Mouse (Mus musculus) neural tube, embryonic 11.5 days (tissue): ENCODE measurements around the gene Edar. TPM values are rescaled to one million over a fixed set of nuclear protein-coding genes. Genes with fewer than 3 reads are reported as not detected.
"Not testable (repeated sequence)": the region's sequence is repeated elsewhere in the genome, so short reads cannot be mapped to it uniquely, and the experiment has no call there.

Source experiments
- ATAC-seq: fragments of 200-750 bp; cut with Nextera tagmentation; 2 replicates; pipeline ENCODE4 v1.8.0; 2017; ENCODE audit warnings: moderate number of reproducible peaks, mild to moderate bottlenecking, moderate TSS enrichment, moderate library complexity; ENCODE audit not compliant: insufficient read depth, low FRiP score, low TSS enrichment
- DNase-seq: peaks from one replicate; pipeline ENCODE4 v3.0.0-alpha.2; 2015; ENCODE audit warnings: low spot score
- H3K27ac ChIP-seq: fragments of 300-500 bp; sonication (generic); 2 replicates; pipeline ENCODE4 v1.5.1; 2014; ENCODE audit warnings: low read depth, mild to moderate bottlenecking, low read length
- H3K27me3 ChIP-seq: fragments of 300-500 bp; sonication (generic); 2 replicates; pipeline ENCODE4 v1.6.1; 2014; ENCODE audit warnings: mild to moderate bottlenecking, low read length, mixed read lengths; ENCODE audit not compliant: control insufficient read depth, insufficient read depth
- H3K36me3 ChIP-seq: fragments of 300-500 bp; sonication (generic); 2 replicates; pipeline ENCODE4 v1.6.1; 2014; ENCODE audit warnings: mild to moderate bottlenecking, low read length, moderate library complexity, mixed read lengths; ENCODE audit not compliant: control insufficient read depth, insufficient read depth
- H3K4me1 ChIP-seq: fragments of 300-500 bp; sonication (generic); 2 replicates; pipeline ENCODE4 v1.6.1; 2014; ENCODE audit warnings: low read length, mixed read lengths; ENCODE audit not compliant: control insufficient read depth, insufficient read depth
- H3K4me2 ChIP-seq: fragments of 300-500 bp; sonication (generic); 2 replicates; pipeline ENCODE4 v1.6.1; 2014; ENCODE audit warnings: low read depth, mild to moderate bottlenecking, moderate library complexity
- H3K4me3 ChIP-seq: fragments of 300-500 bp; sonication (generic); 2 replicates; pipeline ENCODE4 v1.5.1; 2014; ENCODE audit warnings: low read depth, low read length
- H3K9ac ChIP-seq: fragments of 300-500 bp; sonication (generic); 2 replicates; pipeline ENCODE4 v1.6.1; 2014; ENCODE audit warnings: mild to moderate bottlenecking, low read length
- H3K9me3 ChIP-seq: fragments of 300-500 bp; sonication (generic); 2 replicates; pipeline ENCODE4 v1.6.1; 2016; ENCODE audit warnings: low read length; ENCODE audit not compliant: control insufficient read depth
- WGBS: fragments of 180-500 bp; shearing (Covaris S2); extraction: QIAGEN DNeasy Blood & Tissue Kit; methylation state at CpG from one replicate; pipeline ENCODE4 v1.1.7; 2014; 5-methylcytosine and 5-hydroxymethylcytosine counted together
- polyA plus RNA-seq: library from polyadenylated mRNA; unstranded; fragments of >200 nt; fragmentation: Nextera tagmentation; extraction: Ambion mirVana; gene quantifications from 2 replicates; pipeline ENCODE4 v1.2.1, GENCODE M21; 2014

The Edar gene
- polyA plus RNA-seq: 0.30 and 0.32 TPM in 2 replicates

DNA sequence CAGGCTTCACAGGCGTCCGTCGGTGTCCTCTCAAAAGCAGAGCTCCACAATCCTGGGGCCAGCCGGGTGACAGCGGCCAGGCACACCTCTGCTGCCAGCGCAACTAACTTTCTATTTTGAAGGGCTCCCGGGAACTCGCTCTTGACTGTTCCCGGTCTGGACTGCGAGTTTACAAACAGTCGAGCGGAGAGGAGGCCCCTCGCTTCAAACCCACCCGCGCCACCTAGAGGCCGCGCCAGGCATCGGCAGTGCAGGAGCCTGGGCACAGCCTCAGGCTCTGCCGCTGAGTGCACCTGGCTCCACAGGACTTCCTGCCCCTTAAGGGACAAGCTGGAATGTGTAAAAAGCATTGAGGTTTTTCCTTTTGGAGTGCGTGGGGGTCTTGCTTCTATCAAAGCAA, at the start of gene Edar:
Gene Edar (minus strand): TSS at position 122 of the 400 bp plus-strand sequence.
- DNase-seq (peak; percentile 85), ATAC-seq (peak; percentile 79; the same call in 1 of the 2 replicates)
- Histone ChIP-seq H3K27me3 (no peaks in the 10 kb centered on the region), H3K9me3 (no peaks in the 10 kb centered on the region), H3K4me3 (no peak within 1 kb of the TSS), H3K4me2 (peak within 1 kb of the TSS; percentile 27), H3K27ac (no peak within 1 kb of the TSS), H3K9ac (no peak within 1 kb of the TSS), H3K36me3 (no peaks in the 10 kb centered on the region), H3K4me1 (no peaks in the 10 kb centered on the region)
- 2% methylated on average over 20 of the region's 20 CpGs for WGBS

GRCm38 (mm10) chr10:58718110-58718509, 42.7 kb upstream of the Edar start, which contains the start of gene Gm17542:
Gm17542 (minus strand) TSS chr10:58718210.
- H3K9ac ChIP-seq, ATAC-seq, H3K27me3 ChIP-seq, DNase-seq, H3K9me3 ChIP-seq, H3K4me2 ChIP-seq, H3K4me1 ChIP-seq, H3K27ac ChIP-seq, H3K36me3 ChIP-seq, H3K4me3 ChIP-seq: not testable (repeated sequence)

GRCm38 (mm10) chr10:58714789-58715148, 39.3 kb upstream of the Edar start:
- no peak overlapping the region for H3K27ac ChIP-seq
- WGBS: 53% methylated on average over 3 of the region's 3 CpGs
- ATAC-seq: no peak
- no peak for DNase-seq
- H3K4me1 ChIP-seq: no peaks in the 10 kb centered on the region
- no peak overlapping the region for H3K9ac ChIP-seq
- H3K4me2 ChIP-seq: no peak overlapping the region
- no peaks in the 10 kb centered on the region for H3K36me3 ChIP-seq
- no peak overlapping the region for H3K4me3 ChIP-seq
- H3K9me3 ChIP-seq: no peaks in the 10 kb centered on the region
- no peaks in the 10 kb centered on the region for H3K27me3 ChIP-seq

- no peak overlapping the region for H3K9ac ChIP-seq
- ATAC-seq (no peak), DNase-seq (peak; percentile 15)
- WGBS: 39% methylated on average over 24 of the region's 24 CpGs
- no peaks in the 10 kb centered on the region for H3K9me3 ChIP-seq
- no peaks in the 10 kb centered on the region for H3K4me1 ChIP-seq
- H3K27ac ChIP-seq: no peak overlapping the region
- H3K36me3 ChIP-seq: no peaks in the 10 kb centered on the region
- no peaks in the 10 kb centered on the region for H3K27me3 ChIP-seq
- no peak overlapping the region for H3K4me3 ChIP-seq
- H3K4me2 ChIP-seq: peak overlapping the region; percentile 7; the same call in 1 of the 2 replicates
These were observed 38.7 kb upstream of the Edar start for GRCm38 (mm10) chr10:58713855-58714788.

DNA sequence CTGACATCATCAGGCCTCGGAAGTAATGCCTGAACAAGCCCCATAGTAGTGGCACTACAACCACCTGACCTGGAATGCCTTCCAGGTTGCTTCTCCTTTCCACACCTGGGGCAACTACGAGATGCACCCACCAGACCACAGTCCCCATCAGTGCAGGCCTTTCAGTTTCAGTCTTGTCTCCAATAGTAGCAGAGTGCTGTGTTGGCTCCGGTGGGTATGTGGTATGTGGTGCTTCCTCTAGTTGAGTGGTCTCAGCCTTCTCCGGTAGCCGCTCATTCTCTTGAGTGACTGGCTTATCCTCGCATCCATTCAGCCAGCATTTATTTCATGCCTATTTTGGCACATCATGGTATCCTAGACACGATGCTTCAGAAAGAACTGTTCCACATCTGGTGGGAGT, 37.8 kb upstream of the Edar start:
- no peak for DNase-seq
- Histone ChIP-seq H3K27me3 (no peaks in the 10 kb centered on the region), H3K4me1 (no peaks in the 10 kb centered on the region), H3K9ac (no peak overlapping the region), H3K4me2 (no peak overlapping the region), H3K9me3 (no peaks in the 10 kb centered on the region), H3K4me3 (no peak overlapping the region), H3K36me3 (no peaks in the 10 kb centered on the region), H3K27ac (no peak overlapping the region)
- no peak for ATAC-seq
- 89% methylated on average over 7 of the region's 7 CpGs for WGBS

DNA sequence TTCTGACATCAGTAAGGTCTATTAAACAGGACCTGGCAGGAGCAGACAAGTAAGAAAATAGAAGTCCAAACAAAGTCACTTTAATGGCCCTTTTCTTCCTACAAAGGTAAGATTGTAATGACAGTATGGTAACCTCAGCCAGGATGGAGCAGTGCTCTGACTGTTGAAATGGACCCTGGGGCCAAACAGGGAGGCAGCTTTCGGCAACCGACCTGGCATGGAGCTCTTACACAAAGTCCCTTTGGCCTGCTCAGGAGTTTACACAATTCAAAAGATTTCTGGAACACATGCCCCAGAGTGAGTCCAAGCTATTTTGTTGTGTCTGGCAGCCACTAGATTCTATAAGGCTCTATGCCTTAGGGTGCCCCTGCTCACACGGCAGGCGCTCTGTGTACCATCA, 33.6 kb upstream of the Edar start:
- no peaks in the 10 kb centered on the region for H3K9me3 ChIP-seq
- H3K27ac ChIP-seq: no peak overlapping the region
- no peak for DNase-seq
- WGBS: 95% methylated on average over 4 of the region's 4 CpGs
- no peak overlapping the region for H3K4me3 ChIP-seq
- no peak for ATAC-seq
- H3K9ac ChIP-seq: no peak overlapping the region
- no peak overlapping the region for H3K4me2 ChIP-seq
- H3K27me3 ChIP-seq: no peaks in the 10 kb centered on the region
- H3K4me1 ChIP-seq: no peaks in the 10 kb centered on the region
- H3K36me3 ChIP-seq: no peaks in the 10 kb centered on the region

- Histone ChIP-seq H3K4me1 (no peaks in the 10 kb centered on the region), H3K36me3 (no peaks in the 10 kb centered on the region), H3K9ac (no peak overlapping the region), H3K27me3 (no peaks in the 10 kb centered on the region), H3K4me3 (no peak overlapping the region), H3K27ac (no peak overlapping the region), H3K4me2 (no peak overlapping the region), H3K9me3 (no peaks in the 10 kb centered on the region)
- ATAC-seq (no peak), DNase-seq (no peak)
- 44% methylated on average over 6 of the region's 6 CpGs for WGBS
These were observed 25.1 kb upstream of the Edar start for GRCm38 (mm10) chr10:58700578-58700977.

GRCm38 (mm10) chr10:58700160-58700559, 24.7 kb upstream of the Edar start:
- WGBS: 35% methylated on average over 4 of the region's 4 CpGs
- H3K27ac ChIP-seq: no peak overlapping the region
- H3K4me2 ChIP-seq: no peak overlapping the region
- ATAC-seq (no peak), DNase-seq (no peak)
- no peak overlapping the region for H3K4me3 ChIP-seq
- no peaks in the 10 kb centered on the region for H3K9me3 ChIP-seq
- H3K27me3 ChIP-seq: no peaks in the 10 kb centered on the region
- no peaks in the 10 kb centered on the region for H3K36me3 ChIP-seq
- no peak overlapping the region for H3K9ac ChIP-seq
- no peaks in the 10 kb centered on the region for H3K4me1 ChIP-seq

DNA sequence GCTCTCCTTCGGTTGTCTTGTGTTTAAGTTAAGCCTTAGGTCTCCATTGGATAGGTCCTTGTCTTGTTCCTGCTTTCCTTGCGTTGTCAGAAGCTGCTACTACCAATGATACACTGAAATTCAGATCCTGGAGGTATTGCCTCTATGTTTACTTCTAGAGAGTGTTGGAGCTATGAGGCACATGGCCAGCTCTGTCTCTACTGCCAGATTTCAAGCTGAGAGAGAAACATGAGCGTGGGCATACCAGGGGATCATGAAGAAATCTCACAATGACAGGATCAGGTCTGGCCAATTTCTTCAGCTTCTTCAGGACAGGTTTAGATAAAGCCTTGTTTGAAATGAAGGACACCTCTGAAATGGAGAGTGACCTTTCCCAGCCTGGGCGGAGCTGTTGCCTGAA, 23.5 kb upstream of the Edar start:
- no peaks in the 10 kb centered on the region for H3K36me3 ChIP-seq
- WGBS: 92% methylated on average over 4 of the region's 4 CpGs
- H3K9ac ChIP-seq: no peak overlapping the region
- no peaks in the 10 kb centered on the region for H3K4me1 ChIP-seq
- no peaks in the 10 kb centered on the region for H3K9me3 ChIP-seq
- DNase-seq (no peak), ATAC-seq (no peak)
- no peaks in the 10 kb centered on the region for H3K27me3 ChIP-seq
- no peak overlapping the region for H3K4me3 ChIP-seq
- H3K4me2 ChIP-seq: no peak overlapping the region
- H3K27ac ChIP-seq: no peak overlapping the region
